Mouse (Mus musculus) adipocyte (in vitro differentiated cells): ENCODE results near the gene Taz.

ENCODE experiments used
- DNase-seq: peaks from one replicate; pipeline ENCODE4 v3.0.0-alpha.2; 2016; ENCODE audit warnings: low spot score

Gene Taz

GRCm38 (mm10) chrX:74281732-74282394 is at the start of gene Taz, which contains the start of gene Dnase1l1:
Gene Taz, plus strand, starts transcription at chrX:74281912.
Gene Dnase1l1, minus strand, starts transcription at chrX:74282337.
- DNase-seq: peak; percentile 86

DNA sequence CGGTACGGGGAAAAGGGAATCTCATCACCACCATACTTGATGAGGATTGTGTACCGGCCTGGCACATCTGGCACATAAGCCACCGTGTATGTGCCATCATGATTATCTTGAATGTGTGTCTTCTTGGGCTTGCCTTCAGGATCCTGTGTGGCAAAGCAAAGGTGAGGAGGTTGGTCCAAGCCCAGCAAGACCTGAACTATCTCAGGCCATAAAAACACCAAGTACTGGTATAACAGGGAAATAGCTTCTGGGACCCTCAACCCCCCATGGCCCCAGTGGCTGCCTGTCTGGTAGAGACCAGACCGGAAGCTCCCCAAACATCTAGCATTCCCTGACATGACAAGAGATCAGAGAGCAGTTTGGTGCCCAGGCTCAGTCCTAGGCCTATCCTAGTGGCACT is 48.5 kb upstream of the Taz start:
- DNase-seq: no peak

DNA sequence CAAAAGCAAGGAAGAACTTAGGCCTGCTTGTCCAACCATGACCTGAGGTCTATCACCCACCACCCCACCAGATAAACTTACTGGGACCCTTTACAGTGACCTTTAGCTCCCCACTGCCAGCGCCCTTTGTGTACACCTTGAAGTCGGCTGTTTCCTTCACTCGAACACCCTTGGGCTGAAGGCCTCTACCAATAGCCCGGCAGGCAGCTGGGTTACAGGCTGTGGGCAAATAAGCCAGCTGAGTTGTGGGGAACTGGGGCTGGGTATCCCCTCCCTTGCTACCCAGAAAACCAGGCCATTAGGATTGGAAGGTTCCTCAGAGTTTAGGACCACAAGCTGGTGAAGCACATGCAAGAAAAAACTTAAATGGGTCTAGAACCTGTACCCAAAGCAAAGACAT is 41.4 kb upstream of the Taz start:
- no peak for DNase-seq

GRCm38 (mm10) chrX:74243396-74243795 is 38.3 kb upstream of the Taz start:
- DNase-seq: peak; percentile 60

DNA sequence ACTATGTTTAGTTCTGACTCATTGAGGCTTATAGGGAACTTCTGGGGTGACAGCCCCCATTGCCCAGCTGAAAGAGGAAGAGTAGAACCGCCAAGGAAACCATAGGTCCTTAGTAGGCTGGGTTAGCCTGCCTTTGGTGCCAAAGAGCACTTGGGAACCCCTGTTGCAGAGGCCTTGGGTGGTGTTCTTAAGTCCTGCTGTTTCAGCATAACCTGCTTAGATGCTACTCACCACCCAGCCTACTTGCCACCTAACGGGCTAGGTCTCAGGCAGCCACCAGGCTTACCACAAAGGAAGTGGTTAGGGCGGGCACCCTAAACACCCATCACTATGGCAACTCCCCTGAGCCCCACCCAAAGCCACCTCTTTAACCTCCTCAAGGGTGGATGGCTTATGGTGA is 37.9 kb upstream of the Taz start:
- no peak for DNase-seq

GRCm38 (mm10) chrX:74244614-74245083 is 37.1 kb upstream of the Taz start:
- DNase-seq: peak; percentile 77

DNA sequence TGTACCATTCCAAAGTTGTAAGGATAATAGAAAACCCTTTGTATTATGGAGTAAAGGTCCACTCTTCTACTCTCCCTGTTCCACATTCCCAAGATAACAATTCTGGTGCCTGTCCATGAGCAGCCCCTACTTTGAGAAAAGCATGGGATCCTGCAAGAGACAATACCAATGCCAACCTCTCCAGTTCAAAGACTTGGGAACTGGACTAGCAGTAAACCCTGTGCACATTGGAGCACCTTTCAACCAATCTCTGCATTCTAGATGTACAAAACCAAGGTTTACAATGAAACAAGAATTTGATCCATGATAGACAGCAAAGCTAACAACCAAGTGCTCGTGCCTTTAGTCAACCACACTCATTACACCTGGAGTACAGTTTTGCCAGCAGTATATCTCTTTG is 36.6 kb upstream of the Taz start:
- DNase-seq: peak; percentile 19

DNA sequence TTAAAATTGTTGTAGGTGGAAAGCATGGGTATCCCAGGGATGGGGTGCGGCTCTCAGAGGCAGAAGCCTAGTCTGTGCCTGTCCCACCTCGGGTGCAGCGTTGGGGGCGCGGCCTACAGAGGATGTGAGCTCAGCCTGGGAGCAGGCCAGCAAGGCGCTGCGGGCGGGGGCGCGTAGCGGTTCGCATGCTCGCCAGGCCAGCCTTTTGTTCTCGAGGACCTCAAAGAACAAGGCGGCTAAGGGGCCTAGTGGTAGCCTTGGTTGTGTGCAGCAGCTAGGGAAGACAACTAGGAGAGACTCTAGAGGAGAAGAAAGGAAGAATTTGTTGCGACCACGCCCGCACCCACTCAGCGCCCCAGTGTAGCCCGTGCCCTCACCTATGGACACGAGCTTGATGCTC is 36.0 kb upstream of the Taz start:
- DNase-seq: peak; percentile 73

GRCm38 (mm10) chrX:74246213-74246681 is 35.5 kb upstream of the Taz start:
- DNase-seq: peak; percentile 93

DNA sequence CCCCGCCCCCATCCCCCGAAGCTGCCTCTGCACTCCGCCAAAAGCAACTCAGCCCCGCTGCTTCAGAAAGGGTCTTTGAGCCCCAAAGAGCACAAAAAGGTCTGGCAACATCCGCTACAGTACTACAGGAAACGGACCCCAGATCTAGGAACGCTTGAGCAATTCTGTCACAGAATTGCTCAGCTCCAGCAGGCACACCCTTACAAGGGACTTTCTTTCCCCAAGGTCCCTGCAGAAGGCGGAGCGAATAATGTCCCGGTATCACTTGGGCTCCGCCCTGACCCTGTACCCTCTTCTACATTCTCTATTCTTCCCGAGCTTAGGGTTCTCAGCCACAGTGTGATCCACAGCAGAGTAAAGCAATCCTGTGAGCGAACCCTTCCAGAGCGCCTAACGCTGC is 35.0 kb upstream of the Taz start:
- no peak for DNase-seq

GRCm38 (mm10) chrX:74248651-74249050 is 33.1 kb upstream of the Taz start:
- DNase-seq: peak; percentile 75

GRCm38 (mm10) chrX:74249615-74250014 is 32.1 kb upstream of the Taz start, which contains the start of gene Flna:
Gene Flna, minus strand, starts transcription at chrX:74249820.
- DNase-seq: peak; percentile 28

GRCm38 (mm10) chrX:74254153-74254887 is 27.4 kb upstream of the Taz start, which contains the start of gene Emd:
Gene Emd, plus strand, starts transcription at chrX:74254687.
- peak; percentile 97 for DNase-seq

DNA sequence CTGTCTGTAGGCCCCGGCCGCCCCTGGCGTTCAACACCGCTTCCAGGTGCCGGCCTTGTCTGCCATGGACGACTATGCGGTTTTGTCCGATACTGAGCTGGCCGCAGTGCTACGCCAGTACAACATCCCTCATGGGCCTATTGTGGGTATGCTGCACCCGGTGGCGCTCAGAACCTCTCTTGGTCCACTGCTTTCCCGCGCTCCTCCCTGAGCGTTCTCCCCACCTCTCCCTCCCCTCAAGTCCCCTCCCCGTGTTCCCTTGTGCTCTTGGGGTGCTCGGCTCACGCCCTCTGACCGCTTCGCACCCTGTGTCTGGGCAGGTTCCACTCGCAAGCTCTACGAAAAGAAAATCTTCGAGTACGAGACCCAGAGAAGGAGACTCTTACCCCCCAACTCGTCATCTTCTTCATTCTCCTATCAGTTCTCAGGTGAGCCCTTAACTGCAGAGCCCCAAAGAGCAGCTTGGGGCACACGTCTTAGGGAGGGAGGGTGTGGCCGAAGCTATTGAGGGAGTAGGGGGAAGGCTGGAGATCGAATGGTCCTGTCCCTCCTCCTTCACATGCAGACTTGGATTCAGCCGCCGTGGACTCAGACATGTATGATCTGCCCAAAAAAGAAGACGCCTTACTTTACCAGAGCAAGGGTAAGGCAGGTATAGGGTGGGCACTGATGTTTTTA is 26.7 kb upstream of the Taz start:
- no peak for DNase-seq

DNA sequence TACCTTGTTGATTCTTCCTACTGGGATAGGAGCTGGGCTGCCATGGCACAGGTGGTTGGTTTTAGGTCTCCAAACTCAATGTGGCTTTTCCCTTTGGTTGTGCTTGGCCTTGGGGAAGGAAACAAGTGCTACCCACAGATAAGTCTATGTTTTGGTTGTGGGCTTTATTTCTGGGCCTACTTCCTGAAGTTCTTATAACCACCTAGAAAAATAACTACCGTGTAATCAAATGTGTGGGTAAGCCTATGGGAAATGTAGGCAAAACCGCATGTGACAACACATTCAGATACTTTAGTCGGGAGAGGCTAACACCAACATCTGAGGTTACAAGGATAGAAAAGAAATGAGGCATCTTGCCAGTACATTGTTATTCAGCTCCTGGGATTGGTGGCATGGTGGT is 24.0 kb upstream of the Taz start:
- DNase-seq: no peak

DNA sequence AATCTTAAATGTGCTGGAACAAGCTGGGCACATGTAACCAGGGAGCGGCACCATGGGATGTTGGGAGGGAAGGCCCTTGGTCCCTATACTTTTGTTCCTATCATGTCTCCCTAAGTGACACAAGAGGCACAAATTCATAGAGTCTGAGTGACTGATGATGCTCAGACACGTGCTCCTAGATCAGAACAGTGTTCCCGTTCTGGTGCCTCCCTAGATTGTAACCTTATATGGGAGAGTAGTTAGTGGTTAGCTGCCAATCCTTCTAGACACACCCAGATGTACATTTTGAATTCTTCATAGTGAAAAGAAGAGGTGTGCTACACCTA is 12.0 kb upstream of the Taz start:
- DNase-seq: no peak

DNA sequence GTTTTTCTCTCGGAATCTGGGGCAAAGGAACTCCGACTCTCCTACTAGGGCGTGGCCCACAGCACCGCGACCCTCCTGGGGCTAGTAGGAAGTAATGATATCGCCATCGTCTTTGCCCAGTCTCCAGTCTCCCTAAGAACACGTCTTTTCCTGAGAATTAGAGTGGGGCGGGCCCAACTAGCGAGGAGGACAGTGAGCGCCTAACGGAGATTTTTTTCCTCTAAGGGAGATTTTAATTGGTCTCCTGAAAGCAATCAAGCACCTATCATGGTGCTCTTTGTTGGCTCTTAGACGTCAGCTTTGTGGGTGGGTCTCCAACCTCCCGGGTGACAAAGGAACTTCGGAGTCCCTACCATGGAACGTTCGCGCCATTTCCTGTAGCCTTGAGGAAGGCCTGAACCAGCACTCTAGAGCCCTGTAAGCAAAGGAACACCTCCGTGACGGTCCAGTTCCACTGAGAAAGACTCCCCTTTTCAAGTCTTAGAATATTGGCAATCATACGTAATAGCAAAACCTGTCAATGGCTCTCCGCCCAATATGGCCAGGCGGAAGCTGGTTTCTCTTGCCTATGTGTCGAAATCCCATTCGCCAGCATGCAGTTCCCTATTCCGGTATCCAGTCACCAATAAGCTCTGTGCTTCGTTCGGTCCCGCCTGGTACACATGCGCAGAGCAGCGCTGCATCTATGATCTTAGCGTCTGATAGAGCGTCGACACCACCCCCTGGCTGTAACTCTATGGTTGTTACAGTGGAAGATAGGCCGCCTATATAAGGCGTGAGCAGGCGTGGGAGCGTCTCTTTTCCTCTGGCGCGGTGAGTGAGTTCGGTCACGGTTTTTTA is 11.4 kb upstream of the Taz start, which contains the start of gene Rpl10:
TSS of gene Rpl10 (plus strand) at position 751 of the 840 bp plus-strand sequence.
- DNase-seq: peak; percentile 97

- DNase-seq: peak; percentile 62
Observed at GRCm38 (mm10) chrX:74270902-74271551, 10.7 kb upstream of the Taz start.

DNA sequence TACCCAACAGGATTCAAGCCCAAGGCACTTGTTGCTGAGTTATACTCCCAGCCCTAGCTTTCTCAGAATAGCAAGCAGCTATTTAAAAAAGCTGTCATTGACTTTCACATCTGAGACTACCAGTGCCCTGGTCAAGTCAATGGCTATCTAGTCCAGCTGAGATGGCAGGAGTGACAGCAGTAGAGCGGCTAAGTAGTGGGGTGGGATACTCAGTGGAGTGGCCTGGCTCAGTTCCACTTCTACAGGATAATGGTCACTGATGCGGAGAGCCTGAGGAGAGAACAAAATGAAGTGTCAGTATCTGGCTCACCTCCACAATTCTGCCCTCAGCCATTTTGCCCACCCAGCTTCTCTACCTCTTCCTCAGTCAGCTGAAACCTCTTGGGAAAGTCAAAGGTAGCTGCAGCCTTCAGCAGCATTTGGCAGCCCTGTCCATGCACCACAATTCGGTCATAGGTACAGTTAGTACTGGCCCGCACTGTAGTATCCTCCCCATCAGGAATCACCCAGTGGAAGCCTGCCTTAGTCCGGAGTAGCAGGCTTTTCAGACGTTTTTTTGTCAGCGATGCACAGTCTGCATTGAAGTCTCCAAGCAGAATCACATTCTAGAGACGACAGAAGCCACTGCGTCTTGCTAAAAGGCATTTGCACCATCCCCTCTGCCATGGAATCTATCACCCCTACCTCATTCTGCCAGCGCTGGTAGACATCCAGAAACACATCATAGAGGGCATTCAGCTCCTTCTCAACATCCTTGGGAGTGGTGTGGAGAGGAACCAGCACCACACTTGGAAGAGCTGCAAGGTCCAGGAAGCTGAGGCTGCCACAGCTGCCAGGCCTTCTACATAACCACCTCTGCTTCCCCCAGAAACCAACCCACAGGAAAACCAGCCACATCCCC is 8.0 kb upstream of the Taz start:
- peak; percentile 44 for DNase-seq

- DNase-seq: no peak
Observed at GRCm38 (mm10) chrX:74277916-74278315, 3.8 kb upstream of the Taz start.
